ENCODE assay signal across 8 mouse cellular contexts in the genomic region with DNA sequence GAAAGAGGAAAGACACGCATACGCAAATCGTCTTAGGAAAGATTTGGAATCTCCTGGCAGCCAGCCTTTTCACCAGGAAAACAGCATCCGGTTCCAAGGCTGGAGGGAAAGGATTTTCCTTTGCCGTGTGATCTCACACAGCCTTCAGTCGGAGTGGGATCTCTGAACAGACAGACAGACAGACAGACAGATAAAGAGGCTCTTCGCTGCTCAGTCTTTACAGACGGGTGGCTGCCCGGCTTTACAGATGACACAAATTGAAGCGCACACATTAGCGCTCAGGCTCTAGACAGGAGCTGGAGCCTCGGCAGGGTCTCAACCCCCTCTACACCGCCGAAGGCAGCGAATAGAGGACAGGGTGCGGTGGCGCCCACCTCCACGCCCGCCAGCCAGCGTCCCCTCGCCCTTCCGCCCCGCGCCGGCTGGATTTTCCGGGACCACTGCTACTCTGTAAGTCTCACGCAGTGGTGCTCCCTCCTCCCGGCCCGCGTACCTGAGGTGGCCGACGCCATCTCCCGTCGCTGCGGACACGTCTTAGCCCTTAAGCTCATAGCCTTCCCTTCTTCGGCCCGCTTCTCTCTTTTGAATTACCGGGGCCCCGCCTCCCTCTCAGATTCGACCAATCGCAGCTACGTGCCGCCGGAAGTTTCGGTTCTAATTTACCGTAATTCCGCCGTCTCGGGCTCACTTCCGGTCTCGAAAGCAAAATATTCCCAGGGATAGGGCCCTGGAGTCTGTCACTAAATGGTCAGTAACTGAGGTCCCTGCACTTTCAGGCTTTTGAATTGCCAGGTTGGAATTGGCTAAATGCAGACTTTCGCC. TPM values are rescaled to one million over a fixed set of nuclear protein-coding genes. Genes with fewer than 3 reads are reported as not detected.
DNase-seq lines count a peak whose midpoint lies in the region; ATAC-seq and TF ChIP-seq lines count a peak whose summit lies in the region.

A gene (minus strand): TSS at position 621 of the 822 bp plus-strand sequence.

- H3K27me3 ChIP-seq in C2C12 (ENCODE audit: control insufficient read depth, insufficient read depth, insufficient read length) (no peaks in the 10 kb centered on the region), myocyte (ENCODE audit: control insufficient read depth, insufficient read depth, insufficient read length) (no peaks in the 10 kb centered on the region)
- H3K27me3 ChIP-seq in embryonic facial prominence, embryonic 15.5 days: no peaks in the 10 kb centered on the region
- no peaks in the 10 kb centered on the region for H3K27me3 ChIP-seq in liver, embryonic 11.5 days (replicated peaks; ENCODE audit: control insufficient read depth, insufficient read depth, low read length)

- peak; percentile 86 to 90 for DNase-seq in heart, adult 9 months (ENCODE audit: low spot score in 2 of 2)
- peak; percentile 93 for DNase-seq in kidney, adult 9 months
- DNase-seq in liver, embryonic 11.5 days (ENCODE audit: low spot score): peak; percentile 85
- peak; percentile 93 to 96 for DNase-seq in spleen, postnatal 4 days (ENCODE audit: low spot score in 2 of 2)

- H3K4me3 ChIP-seq in C2C12 (ENCODE audit: insufficient read depth, poor library complexity, severe bottlenecking) (peak within 1 kb of the TSS; percentile 80), myocyte (peak within 1 kb of the TSS; percentile 74)
- peak within 1 kb of the TSS; percentile 96 for H3K4me3 ChIP-seq in bone marrow, adult 2 months (replicated peaks; ENCODE audit: control insufficient read depth, low read depth, low read length)
- H3K4me3 ChIP-seq in embryonic facial prominence, embryonic 15.5 days (replicated peaks): peak within 1 kb of the TSS; percentile 70
- H3K4me3 ChIP-seq in liver, embryonic 11.5 days (ENCODE audit: low read depth, low read length): peak within 1 kb of the TSS; percentile 99

- under 1% methylated on average over 53 of the region's 53 CpGs for WGBS in bone marrow, adult 2 months
- WGBS in embryonic facial prominence, embryonic 15.5 days: under 1% methylated on average over 53 of the region's 53 CpGs
- under 1% methylated on average over 53 of the region's 53 CpGs for WGBS in liver, embryonic 11.5 days

- H3K4me2 ChIP-seq in embryonic facial prominence, embryonic 15.5 days (replicated peaks): peak within 1 kb of the TSS; percentile 82
- H3K4me2 ChIP-seq in liver, embryonic 11.5 days: peak within 1 kb of the TSS; percentile 94
- peak within 1 kb of the TSS; percentile 86 for H3K4me2 ChIP-seq in myocyte (ENCODE audit: low read depth)

- ATAC-seq in embryonic facial prominence, embryonic 15.5 days (ENCODE audit: insufficient number of reproducible peaks, low FRiP score, low TSS enrichment, low read depth): peak; percentile 85
- peak; percentile 87 for ATAC-seq in liver, embryonic 11.5 days (replicated peaks; ENCODE audit: low FRiP score)

- peak; percentile 77; the same call in 1 of the 2 replicates for TF ChIP-seq POLR2A in bone marrow, adult 2 months (IDR thresholded peaks at IDR 0.05; ENCODE audit: borderline replicate concordance, control insufficient read depth, low read depth, low read length)
- peak; percentile 81 for TF ChIP-seq POLR2A in myocyte (IDR thresholded peaks at IDR 0.05; ENCODE audit: insufficient read length, low read depth)

- no peaks in the 10 kb centered on the region for H3K9me3 ChIP-seq in embryonic facial prominence, embryonic 15.5 days (replicated peaks)
- no peaks in the 10 kb centered on the region for H3K9me3 ChIP-seq in liver, embryonic 11.5 days (ENCODE audit: control insufficient read depth, low read length)

- no peak for TF ChIP-seq CTCF in C2C12 (IDR thresholded peaks at IDR 0.05; ENCODE audit: control insufficient read depth, insufficient read depth, insufficient read length)
- no peak for TF ChIP-seq CTCF in bone marrow, adult 2 months (IDR thresholded peaks at IDR 0.05; ENCODE audit: control insufficient read depth, insufficient read depth, low read length)

- H3K36me3 ChIP-seq in C2C12 (ENCODE audit: control insufficient read depth, insufficient read depth) (peaks cover 10% of the 10 kb centered on the region), myocyte (ENCODE audit: control insufficient read depth, insufficient read depth) (no peaks in the 10 kb centered on the region)
- peaks cover 11% of the 10 kb centered on the region; the same call in 1 of the 2 replicates for H3K36me3 ChIP-seq in embryonic facial prominence, embryonic 15.5 days
- peaks cover 16% of the 10 kb centered on the region for H3K36me3 ChIP-seq in liver, embryonic 11.5 days (ENCODE audit: control insufficient read depth, insufficient read depth, low read length)

- H3K9ac ChIP-seq in embryonic facial prominence, embryonic 15.5 days: peak within 1 kb of the TSS; percentile 67
- H3K9ac ChIP-seq in liver, embryonic 11.5 days (ENCODE audit: low read depth, low read length): peak within 1 kb of the TSS; percentile 94

- H3ac ChIP-seq in C2C12 (ENCODE audit: control insufficient read depth, insufficient read length, low read depth) (peak within 1 kb of the TSS; percentile 84), myocyte (ENCODE audit: control insufficient read depth, insufficient read length) (peak within 1 kb of the TSS; percentile 85)

- peaks cover 42% of the 10 kb centered on the region for H3K79me3 ChIP-seq in C2C12 (ENCODE audit: low read depth)

- H3K4me1 ChIP-seq in bone marrow, adult 2 months (ENCODE audit: control insufficient read depth, insufficient read depth, low read length): no peaks in the 10 kb centered on the region
- H3K4me1 ChIP-seq in embryonic facial prominence, embryonic 15.5 days: peaks cover 22% of the 10 kb centered on the region
- peaks cover 15% of the 10 kb centered on the region for H3K4me1 ChIP-seq in liver, embryonic 11.5 days (replicated peaks; ENCODE audit: control insufficient read depth, insufficient read depth, low read length)

- H3K27ac ChIP-seq in bone marrow, adult 2 months (ENCODE audit: control insufficient read depth, insufficient read depth, low read depth, low read length, poor library complexity): peak within 1 kb of the TSS; percentile 75
- peak within 1 kb of the TSS; percentile 63 for H3K27ac ChIP-seq in embryonic facial prominence, embryonic 15.5 days (replicated peaks)
- peak within 1 kb of the TSS; percentile 83 for H3K27ac ChIP-seq in liver, embryonic 11.5 days (ENCODE audit: low read depth, low read length)

- H3K79me2 ChIP-seq in C2C12 (ENCODE audit: control insufficient read depth, insufficient read depth): peaks cover 52% of the 10 kb centered on the region
- peaks cover 51% of the 10 kb centered on the region for H3K79me2 ChIP-seq in myocyte (ENCODE audit: control insufficient read depth, insufficient read depth)

TF ChIP-seq in C2C12, 6 proteins besides CTCF, POLR2A, EP300 and RAD21:
- TF ChIP-seq MAX (IDR thresholded peaks at IDR 0.05) (no peak), MYOG (IDR thresholded peaks at IDR 0.05; ENCODE audit: control insufficient read depth, extremely low read depth, insufficient read length) (no peak), MYOD1 (IDR thresholded peaks at IDR 0.05; ENCODE audit: control insufficient read depth, insufficient read length, low read depth) (no peak)

TF ChIP-seq in myocyte, 11 proteins besides CTCF, POLR2A, EP300 and RAD21:
- TF ChIP-seq MYOD1 (IDR thresholded peaks at IDR 0.05; ENCODE audit: control insufficient read depth in 1 of 3, insufficient read length in 2 of 3, low read depth in 2 of 3) (no peak), POLR2AphosphoS2 (IDR thresholded peaks at IDR 0.05; ENCODE audit: insufficient read length, low read depth) (peak; percentile 79), E2F4 (IDR thresholded peaks at IDR 0.05; ENCODE audit: insufficient read depth) (peak; percentile 93), MAX (IDR thresholded peaks at IDR 0.05; ENCODE audit: low read depth) (no peak)

RNA-seq across cellular contexts. Expression of the gene that starts here (rescaled TPM):
- polyA plus RNA-seq in C2C12 (2012; fragmentation: generic; extraction: Trizol) (75.4 TPM), myocyte (2012; fragmentation: generic; extraction: Trizol) (29.9 TPM)
- 114 and 164 TPM in 2 replicates for polyA plus RNA-seq in bone marrow, adult 2 months (2011; ENCODE audit: insufficient read depth, insufficient read length, low replicate concordance, missing spikeins)
- polyA plus RNA-seq in embryonic facial prominence, embryonic 15.5 days (2015; fragmentation: Nextera tagmentation; extraction: Ambion mirVana): 87.5 and 90.6 TPM in 2 replicates
- polyA plus RNA-seq in liver, embryonic 11.5 days (2014; fragmentation: Nextera tagmentation; extraction: Ambion mirVana): 152 and 170 TPM in 2 replicates

Comparison
In these comparisons a context has a peak if more than half of its experiments do, and no peak if none do; other contexts are left out.
1. Peak in every context shown above with its lines: DNase-seq, ATAC-seq, H3K4me3 ChIP-seq and H3K27ac ChIP-seq.